Mouse (Mus musculus): Measurements from ENCODE around the gene Pbx4. TPM values are rescaled to one million over a fixed set of nuclear protein-coding genes. Genes with fewer than 3 reads are reported as not detected.

The Pbx4 gene
- polyA plus RNA-seq, 1 experiment = 0.24 TPM

GRCm38 (mm10) chr8:69863387-69864020, 31.2 kb downstream of the Pbx4 start:
- TF ChIP-seq TAL1 (IDR thresholded peaks at IDR 0.05; ENCODE audit: low read length) = no peak
- TF ChIP-seq GATA1 (IDR thresholded peaks at IDR 0.05; ENCODE audit: low read length) = no peak
- Histone ChIP-seq H3K36me3 (ENCODE audit: control insufficient read depth) (no peaks in the 10 kb centered on the region), H3K4me3 (replicated peaks) (no peak overlapping the region), H3K27me3 (ENCODE audit: control insufficient read depth) (no peaks in the 10 kb centered on the region), H3K4me1 (ENCODE audit: control insufficient read depth) (peaks cover 17% of the 10 kb centered on the region), H3K9me3 (ENCODE audit: control insufficient read depth, low read length) (no peaks in the 10 kb centered on the region)

GRCm38 (mm10) chr8:69864180-69864579, 31.9 kb downstream of the Pbx4 start:
- Histone ChIP-seq H3K4me3 (replicated peaks) (no peak overlapping the region), H3K4me1 (ENCODE audit: control insufficient read depth) (peaks cover 17% of the 10 kb centered on the region), H3K9me3 (ENCODE audit: control insufficient read depth, low read length) (no peaks in the 10 kb centered on the region), H3K36me3 (ENCODE audit: control insufficient read depth) (no peaks in the 10 kb centered on the region), H3K27me3 (ENCODE audit: control insufficient read depth) (no peaks in the 10 kb centered on the region)
- TF ChIP-seq TAL1 (IDR thresholded peaks at IDR 0.05; ENCODE audit: low read length) (no peak), GATA1 (IDR thresholded peaks at IDR 0.05; ENCODE audit: low read length) (no peak)

- TF ChIP-seq TAL1 (IDR thresholded peaks at IDR 0.05; ENCODE audit: low read length) = no peak
- TF ChIP-seq GATA1 (IDR thresholded peaks at IDR 0.05; ENCODE audit: low read length) = no peak
- Histone ChIP-seq H3K4me3 (replicated peaks) (no peak overlapping the region), H3K9me3 (ENCODE audit: control insufficient read depth, low read length) (no peaks in the 10 kb centered on the region), H3K36me3 (ENCODE audit: control insufficient read depth) (no peaks in the 10 kb centered on the region), H3K27me3 (ENCODE audit: control insufficient read depth) (no peaks in the 10 kb centered on the region; the same call in 1 of the 2 replicates), H3K4me1 (ENCODE audit: control insufficient read depth) (peaks cover 15% of the 10 kb centered on the region)
Measured at GRCm38 (mm10) chr8:69867696-69868326, 35.5 kb downstream of the Pbx4 start.

GRCm38 (mm10) chr8:69870003-69870765, 37.9 kb downstream of the Pbx4 start:
- no peak for TF ChIP-seq TAL1 (IDR thresholded peaks at IDR 0.05; ENCODE audit: low read length)
- no peak for TF ChIP-seq GATA1 (IDR thresholded peaks at IDR 0.05; ENCODE audit: low read length)
- H3K27me3 ChIP-seq (ENCODE audit: control insufficient read depth) = no peaks in the 10 kb centered on the region; the same call in 1 of the 2 replicates
- no peak overlapping the region for H3K4me3 ChIP-seq (replicated peaks)
- no peaks in the 10 kb centered on the region for H3K9me3 ChIP-seq (ENCODE audit: control insufficient read depth, low read length)
- no peaks in the 10 kb centered on the region for H3K36me3 ChIP-seq (ENCODE audit: control insufficient read depth)
- H3K4me1 ChIP-seq (ENCODE audit: control insufficient read depth) = no peaks in the 10 kb centered on the region

GRCm38 (mm10) chr8:69870907-69871306, 38.6 kb downstream of the Pbx4 start:
- H3K36me3 ChIP-seq (ENCODE audit: control insufficient read depth) = no peaks in the 10 kb centered on the region
- no peaks in the 10 kb centered on the region for H3K9me3 ChIP-seq (ENCODE audit: control insufficient read depth, low read length)
- H3K4me3 ChIP-seq (replicated peaks) = no peak overlapping the region
- no peaks in the 10 kb centered on the region for H3K4me1 ChIP-seq (ENCODE audit: control insufficient read depth)
- TF ChIP-seq GATA1 (IDR thresholded peaks at IDR 0.05; ENCODE audit: low read length) = no peak
- TF ChIP-seq TAL1 (IDR thresholded peaks at IDR 0.05; ENCODE audit: low read length) = no peak
- H3K27me3 ChIP-seq (ENCODE audit: control insufficient read depth) = no peaks in the 10 kb centered on the region; the same call in 1 of the 2 replicates

GRCm38 (mm10) chr8:69874155-69874554, 41.9 kb downstream of the Pbx4 start:
- Histone ChIP-seq H3K27me3 (ENCODE audit: control insufficient read depth) (peaks cover 9% of the 10 kb centered on the region), H3K4me3 (replicated peaks) (no peak overlapping the region), H3K36me3 (ENCODE audit: control insufficient read depth) (no peaks in the 10 kb centered on the region), H3K4me1 (ENCODE audit: control insufficient read depth) (no peaks in the 10 kb centered on the region), H3K9me3 (ENCODE audit: control insufficient read depth, low read length) (no peaks in the 10 kb centered on the region)
- TF ChIP-seq GATA1 (IDR thresholded peaks at IDR 0.05; ENCODE audit: low read length) (no peak), TAL1 (IDR thresholded peaks at IDR 0.05; ENCODE audit: low read length) (no peak)

GRCm38 (mm10) chr8:69874654-69875053, 42.4 kb downstream of the Pbx4 start:
- H3K4me1 ChIP-seq (ENCODE audit: control insufficient read depth) = no peaks in the 10 kb centered on the region
- H3K27me3 ChIP-seq (ENCODE audit: control insufficient read depth) = peaks cover 14% of the 10 kb centered on the region
- TF ChIP-seq TAL1 (IDR thresholded peaks at IDR 0.05; ENCODE audit: low read length) (no peak), GATA1 (IDR thresholded peaks at IDR 0.05; ENCODE audit: low read length) (no peak)
- no peak overlapping the region for H3K4me3 ChIP-seq (replicated peaks)
- no peaks in the 10 kb centered on the region for H3K36me3 ChIP-seq (ENCODE audit: control insufficient read depth)
- no peaks in the 10 kb centered on the region for H3K9me3 ChIP-seq (ENCODE audit: control insufficient read depth, low read length)

- Histone ChIP-seq H3K36me3 (ENCODE audit: control insufficient read depth) (no peaks in the 10 kb centered on the region), H3K4me3 (replicated peaks) (no peak overlapping the region), H3K27me3 (ENCODE audit: control insufficient read depth) (peaks cover 28% of the 10 kb centered on the region), H3K9me3 (ENCODE audit: control insufficient read depth, low read length) (peaks cover 6% of the 10 kb centered on the region), H3K4me1 (ENCODE audit: control insufficient read depth) (no peaks in the 10 kb centered on the region; the same call in 1 of the 2 replicates)
- no peak for TF ChIP-seq TAL1 (IDR thresholded peaks at IDR 0.05; ENCODE audit: low read length)
- TF ChIP-seq GATA1 (IDR thresholded peaks at IDR 0.05; ENCODE audit: low read length) = no peak
Measured at GRCm38 (mm10) chr8:69876097-69876496, 43.8 kb downstream of the Pbx4 start.

GRCm38 (mm10) chr8:69876967-69877366, 44.7 kb downstream of the Pbx4 start:
- peaks cover 6% of the 10 kb centered on the region for H3K4me1 ChIP-seq (ENCODE audit: control insufficient read depth)
- TF ChIP-seq GATA1 (IDR thresholded peaks at IDR 0.05; ENCODE audit: low read length) = no peak
- no peak for TF ChIP-seq TAL1 (IDR thresholded peaks at IDR 0.05; ENCODE audit: low read length)
- peaks cover 37% of the 10 kb centered on the region for H3K27me3 ChIP-seq (ENCODE audit: control insufficient read depth)
- H3K9me3 ChIP-seq (ENCODE audit: control insufficient read depth, low read length) = peaks cover 14% of the 10 kb centered on the region
- no peak overlapping the region for H3K4me3 ChIP-seq (replicated peaks)
- H3K36me3 ChIP-seq (ENCODE audit: control insufficient read depth) = no peaks in the 10 kb centered on the region
